Mouse (Mus musculus) cerebellum, adult 9-11 months (tissue): ENCODE results near the gene Gm21885.
A peak's percentile ranks its signal among the peaks of the same experiment; 100 is the strongest.
"Not testable (repeated sequence)": the region's sequence is repeated elsewhere in the genome, so short reads cannot be mapped to it uniquely, and the experiment has no call there.

Experiments used
- DNase-seq: peaks from one replicate; pipeline ENCODE4 v3.0.0; 2022

Gene Gm21885

DNA sequence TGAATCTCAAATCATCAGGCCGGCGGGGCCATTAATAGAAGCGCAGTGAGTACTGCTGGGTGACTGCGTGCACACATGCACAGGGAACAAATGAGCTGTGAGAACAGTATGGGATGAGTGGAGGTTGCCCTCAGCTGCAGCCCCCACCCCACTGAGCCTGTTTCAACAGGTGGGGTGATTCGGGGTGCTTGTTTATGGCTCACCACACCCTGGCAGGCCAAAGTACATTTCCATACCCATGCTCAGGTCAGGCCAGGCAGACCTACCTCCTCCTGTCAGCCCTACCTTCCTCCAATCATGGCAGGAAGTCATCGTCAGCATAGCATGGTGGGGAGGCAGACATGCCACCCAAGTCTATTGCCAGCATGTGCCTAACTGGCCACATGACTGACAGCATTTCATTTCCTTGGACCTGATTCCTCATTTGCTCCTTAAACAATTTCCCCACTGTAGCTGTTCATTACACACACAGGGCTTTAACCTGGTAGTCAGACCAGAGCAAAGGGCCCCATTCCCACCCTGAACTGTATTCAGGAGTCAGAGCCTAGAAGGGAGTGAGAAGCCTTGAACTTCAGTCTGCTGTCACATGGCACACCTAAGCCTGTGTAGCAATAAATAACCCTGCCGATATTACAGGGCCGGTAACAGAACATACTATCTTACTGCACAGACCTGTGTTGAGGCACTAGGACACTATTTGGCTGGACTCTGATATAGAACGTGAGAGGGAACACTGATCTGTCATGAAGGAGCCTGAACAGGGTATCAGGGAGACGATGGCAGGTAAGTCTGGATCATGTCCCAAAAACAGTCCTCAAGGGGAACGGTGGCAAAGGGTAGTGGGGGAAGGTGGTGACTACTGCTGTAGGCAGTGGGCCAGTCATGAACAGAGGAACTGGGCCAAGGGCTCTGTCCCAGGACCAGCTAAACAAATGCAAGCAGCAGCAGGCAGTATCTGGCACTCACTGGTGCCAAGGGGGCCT, at the start of gene Gm21885:
Gene Gm21885 (plus strand): TSS at position 675 of the 983 bp plus-strand sequence.
- peak; percentile 47 for DNase-seq

DNA sequence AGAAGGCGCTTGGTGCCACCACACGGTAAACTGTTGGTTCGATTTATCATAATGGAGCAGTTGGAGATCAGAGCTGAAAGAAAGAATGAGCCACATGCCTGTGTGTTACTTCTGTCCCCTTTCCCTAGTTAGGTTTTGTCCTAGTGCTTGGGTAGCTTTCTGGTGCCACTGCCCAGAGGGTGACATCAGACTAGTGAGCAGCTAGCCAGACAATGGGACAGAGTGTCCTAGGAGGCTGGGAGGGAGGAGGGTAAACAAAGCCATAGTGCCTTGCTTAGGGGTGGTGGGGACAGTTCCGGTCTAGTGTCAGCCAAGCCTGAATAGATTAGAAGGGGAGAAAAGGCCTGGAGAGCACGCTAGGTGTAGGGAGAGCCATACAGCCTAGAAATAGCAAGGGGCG, 48.3 kb upstream of the Gm21885 start:
- DNase-seq: peak; percentile 47

DNA sequence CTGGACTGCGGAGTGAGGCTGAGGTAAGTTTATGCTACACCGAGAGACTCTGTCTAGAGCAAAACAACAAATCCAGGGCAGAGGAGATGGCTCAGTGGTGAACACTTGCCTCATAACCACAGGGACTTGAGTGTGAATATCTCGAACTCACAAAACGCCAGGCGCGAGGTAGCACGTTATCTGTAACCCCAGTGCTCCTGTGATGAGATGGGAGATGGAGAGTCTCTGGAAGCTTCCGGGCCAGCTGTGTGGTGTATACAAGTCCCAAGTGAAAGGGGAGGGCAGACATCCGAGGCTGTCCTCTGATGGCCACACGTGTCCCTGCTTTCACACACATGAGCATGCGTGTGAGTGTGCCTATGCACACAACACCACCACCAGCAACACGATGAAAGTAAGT, 47.3 kb upstream of the Gm21885 start:
- no peak for DNase-seq

DNA sequence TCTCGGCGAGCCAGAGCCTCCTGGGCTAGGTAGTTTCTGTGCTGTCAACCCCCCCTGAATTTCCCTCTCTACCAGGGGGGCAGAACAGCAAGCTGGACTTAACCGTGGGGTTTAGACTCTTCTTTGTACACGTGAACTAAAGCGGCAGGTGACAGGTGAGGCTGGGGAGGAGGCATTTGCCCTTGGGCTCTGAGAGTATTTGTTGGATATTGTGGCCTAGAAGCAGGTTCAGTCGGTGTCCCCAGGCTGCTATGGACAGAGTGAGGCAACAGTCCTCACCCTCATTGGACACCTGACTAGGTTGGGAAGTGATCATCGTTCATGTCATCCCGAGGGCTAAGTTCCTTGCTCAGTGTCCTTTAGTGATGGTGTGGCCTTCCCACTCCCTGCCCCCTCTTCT, 46.8 kb upstream of the Gm21885 start:
- peak; percentile 33 for DNase-seq

DNA sequence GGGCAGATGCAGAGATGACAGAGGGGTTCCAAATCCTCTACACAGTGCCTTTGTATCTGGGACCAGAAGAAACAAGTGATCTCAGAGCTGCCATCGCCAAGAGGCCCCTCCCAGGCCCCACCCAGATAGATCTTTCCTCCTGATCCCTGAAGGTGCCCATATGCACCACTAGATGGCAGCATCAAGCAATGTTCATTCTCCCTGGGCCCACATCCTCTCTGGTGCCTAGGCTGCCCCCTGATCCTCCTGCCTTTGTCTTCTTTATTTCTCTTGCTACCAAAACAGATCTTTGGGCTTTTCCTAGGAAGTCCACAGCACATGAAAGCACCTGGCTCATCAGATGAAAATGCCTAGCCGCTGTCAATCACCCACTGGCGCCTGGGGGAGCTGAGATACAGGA, 45.6 kb upstream of the Gm21885 start:
- peak; percentile 87 for DNase-seq

DNA sequence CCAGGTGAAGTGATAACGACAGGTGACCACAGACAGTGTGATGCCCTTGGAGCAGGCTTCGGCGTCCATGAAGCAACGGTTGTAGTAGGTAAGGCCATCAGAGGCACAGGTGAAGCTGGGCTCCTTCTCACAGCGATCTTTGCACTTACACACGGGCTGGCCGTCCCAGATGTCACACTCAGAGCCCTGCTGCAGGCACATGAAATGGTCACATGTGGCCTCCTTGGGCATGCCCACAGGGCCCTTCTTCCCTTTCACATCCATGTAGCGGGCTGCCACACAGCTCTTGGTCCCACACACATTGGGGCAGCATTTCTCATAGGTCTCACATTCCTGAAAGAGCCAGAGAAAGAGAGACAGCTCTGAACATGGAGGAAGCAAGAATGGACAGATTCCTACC, 42.9 kb upstream of the Gm21885 start:
- DNase-seq: peak; percentile 34

DNA sequence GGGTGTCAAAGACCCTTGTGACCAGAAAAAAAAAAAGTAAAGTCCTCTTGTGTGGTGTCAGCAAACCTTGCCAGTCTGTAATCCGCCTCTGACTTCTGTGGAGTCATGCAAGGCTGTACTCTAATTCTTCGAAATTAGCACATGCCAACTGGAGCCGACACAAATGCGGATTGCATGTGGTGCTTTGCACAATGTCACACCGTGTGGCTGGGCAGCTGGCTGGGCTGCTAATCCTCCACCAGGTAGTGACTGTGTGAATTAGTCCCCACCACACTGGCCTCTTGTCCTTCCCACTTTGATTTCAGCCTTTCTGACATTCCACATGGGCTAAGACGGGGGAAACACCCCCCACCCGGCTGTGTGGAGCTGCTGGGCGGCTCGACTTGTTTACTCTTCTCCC, 42.0 kb upstream of the Gm21885 start:
- DNase-seq: no peak

DNA sequence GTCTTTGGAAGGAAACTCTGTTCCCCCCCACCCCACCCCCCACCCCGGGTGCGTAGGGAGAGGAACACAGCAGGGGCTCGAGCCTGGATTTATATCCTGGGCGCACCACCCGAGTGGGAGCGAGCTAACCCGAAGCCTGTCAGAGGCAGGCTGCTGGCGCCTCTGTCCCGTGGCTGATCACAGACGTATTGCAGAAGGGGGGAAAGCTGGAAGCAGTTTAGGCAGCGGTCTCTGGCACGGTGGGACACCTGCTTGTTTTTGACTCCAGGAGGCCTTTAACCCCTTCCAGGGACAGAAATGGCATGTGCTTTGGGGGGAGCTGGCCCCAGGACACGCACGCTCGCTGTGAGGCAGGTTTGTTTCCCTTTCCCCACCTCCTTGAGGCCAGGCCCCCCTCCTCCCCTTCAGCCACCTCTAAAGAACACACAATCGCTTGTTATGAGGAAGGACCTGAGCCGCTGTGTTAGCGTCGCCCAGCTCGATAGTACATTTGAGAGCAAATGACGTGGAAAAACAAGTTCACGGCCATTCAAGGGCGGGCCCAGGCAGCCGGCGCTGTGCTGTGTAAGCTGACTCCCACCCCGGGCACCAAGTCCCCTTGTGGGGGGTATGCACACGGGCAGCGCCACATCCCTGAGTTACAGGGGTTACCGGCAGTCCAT, 38.8 kb upstream of the Gm21885 start:
- no peak for DNase-seq

DNA sequence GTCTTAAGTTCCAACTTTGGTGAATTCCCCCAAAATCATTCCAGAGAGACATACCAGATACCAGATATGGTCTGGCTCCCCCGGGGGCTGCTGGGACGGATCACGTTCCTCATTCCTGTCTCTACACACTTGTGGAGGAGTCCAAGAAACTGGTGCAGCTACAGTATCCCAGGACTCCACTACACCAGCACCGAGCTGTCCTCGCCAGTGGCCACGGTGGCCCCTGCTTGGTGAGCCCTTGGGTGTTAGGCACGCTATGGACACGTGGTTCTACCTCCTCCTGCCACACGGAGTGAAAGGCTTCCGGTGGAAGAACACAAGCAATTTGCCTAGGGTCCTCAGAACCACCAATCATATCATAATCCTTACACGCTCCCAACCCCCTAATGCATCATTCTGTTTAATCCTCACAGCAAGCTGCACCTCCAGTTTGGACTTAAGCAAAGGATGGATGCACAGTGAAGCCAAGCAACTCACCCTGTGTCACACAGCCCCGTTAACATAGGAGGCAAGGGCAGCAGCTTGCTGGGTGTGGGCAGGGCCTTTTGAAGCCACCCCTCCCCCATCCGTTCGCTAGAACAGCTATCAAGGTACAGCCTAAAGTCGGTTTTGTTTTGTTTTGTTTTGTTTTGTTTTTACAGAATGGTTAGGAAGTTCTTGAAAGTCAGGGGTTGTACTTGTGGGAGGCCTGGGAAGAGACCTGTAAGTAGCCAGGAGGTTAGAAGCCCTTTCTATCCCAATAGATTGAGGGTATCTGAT, 38.1 kb upstream of the Gm21885 start:
- DNase-seq: no peak

DNA sequence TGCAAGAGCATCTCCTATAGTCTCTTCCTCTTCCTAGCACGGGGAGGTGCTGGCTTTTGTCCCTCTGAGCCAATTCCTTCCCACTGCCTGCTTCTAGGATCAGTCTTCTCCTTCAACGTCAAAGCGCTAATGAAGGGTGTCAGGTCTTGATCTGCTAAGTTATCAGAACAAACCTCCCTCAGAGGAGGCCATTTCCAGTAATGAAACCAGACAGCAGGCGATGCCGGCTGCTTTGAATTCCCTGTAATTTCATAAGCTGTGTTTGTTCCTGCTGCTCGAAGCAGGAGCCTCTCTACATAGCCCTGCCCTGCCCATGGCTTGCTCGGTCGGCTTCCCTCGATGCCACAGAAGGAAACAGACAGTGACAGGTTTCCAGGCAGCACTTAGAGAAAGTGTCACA, 37.3 kb upstream of the Gm21885 start:
- DNase-seq: no peak

DNA sequence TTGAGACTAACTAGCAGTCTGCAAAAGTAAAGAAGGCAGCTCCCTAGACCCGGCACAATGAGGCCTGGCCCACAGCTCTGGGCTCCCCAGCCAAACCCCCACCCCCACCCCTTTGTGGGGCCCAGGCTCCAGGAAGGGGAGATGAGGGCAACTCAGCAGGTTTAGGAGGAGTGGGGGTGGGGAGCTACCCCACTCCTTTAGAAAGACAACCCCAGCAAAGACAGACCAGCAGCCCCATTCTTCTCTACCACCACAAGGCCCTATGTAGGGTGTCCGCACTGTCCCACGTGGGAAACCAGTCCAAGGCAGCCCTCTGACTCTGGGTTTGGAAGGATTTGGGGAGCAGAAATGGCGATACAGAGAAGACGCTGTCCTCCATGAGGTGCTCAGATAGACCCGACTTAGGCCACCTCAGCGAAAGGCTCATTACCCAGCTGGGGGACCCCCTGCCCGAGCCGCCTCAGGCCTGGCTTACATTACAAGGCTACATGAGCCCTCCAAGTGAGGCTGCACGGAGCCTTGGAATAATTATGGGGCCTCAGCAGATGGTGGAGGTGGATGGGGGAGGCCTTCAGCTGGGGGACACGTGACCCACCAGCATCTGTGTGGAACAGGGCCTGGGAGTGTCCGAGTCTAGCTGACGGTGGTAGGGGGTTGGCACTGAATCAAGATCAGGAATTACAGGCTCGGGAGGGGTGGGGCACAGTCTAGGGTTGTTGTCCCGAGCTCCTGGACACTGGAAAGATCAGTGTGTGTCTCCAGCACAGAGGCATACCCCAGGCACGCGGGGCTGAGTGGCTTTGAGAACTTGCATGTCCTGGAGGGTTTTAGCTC, 35.5 kb upstream of the Gm21885 start, which contains the start of gene Wfikkn2:
Gene Wfikkn2 (minus strand): TSS at position 51 of the 834 bp plus-strand sequence.
- peak; percentile 36 for DNase-seq

DNA sequence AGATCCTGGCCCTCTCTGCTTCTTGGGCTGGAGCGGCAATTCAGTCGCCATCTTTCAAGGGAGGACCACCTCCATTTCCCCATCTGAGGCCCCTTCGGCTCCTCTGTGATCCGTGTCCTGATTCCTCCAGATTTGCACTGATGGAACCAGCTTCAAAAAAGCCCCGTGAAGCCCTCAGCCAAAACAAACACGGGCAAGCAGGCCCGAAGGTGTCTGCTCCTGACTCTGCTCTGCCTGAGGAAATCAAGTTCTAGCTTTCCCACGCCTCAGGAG, 34.9 kb upstream of the Gm21885 start:
- DNase-seq: no peak

DNA sequence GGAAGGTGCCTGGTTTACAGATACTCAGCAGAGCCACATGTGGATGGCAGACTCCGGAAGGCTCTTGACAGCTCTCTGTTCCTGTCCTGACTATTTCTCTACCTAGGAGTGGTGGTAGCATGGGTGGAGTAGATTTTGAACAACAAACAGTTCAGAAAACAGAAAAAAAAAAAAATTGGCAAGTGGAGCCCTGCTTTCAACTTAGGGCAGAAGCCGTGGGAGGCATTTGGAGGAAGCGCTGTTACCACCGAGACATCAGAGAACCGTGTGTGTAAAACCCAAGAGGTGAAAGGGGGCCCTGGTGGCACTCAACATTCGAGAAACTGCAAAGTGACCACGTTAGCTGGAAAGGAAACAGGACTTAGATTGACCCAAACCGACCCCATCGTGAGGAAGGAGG, 28.5 kb upstream of the Gm21885 start:
- no peak for DNase-seq

DNA sequence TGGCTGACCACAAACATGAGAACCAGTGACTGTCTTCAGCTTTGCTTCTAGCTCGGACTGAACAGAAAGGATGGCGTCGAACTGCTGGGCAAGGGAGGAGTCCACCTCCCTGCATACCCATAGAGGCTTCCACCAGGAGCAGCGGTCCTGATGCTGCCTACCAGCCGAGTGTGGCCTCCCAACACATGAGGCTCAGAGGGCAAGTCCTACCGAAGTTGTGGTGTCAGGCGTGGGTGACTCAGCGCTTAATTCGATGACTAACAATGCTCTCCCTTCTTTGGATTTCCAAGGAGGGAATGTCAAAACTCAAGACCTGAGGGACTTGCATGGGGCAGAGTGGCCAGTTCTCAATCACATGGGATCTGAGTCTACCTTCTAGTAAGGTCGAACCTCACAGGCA, 28.0 kb upstream of the Gm21885 start:
- no peak for DNase-seq

DNA sequence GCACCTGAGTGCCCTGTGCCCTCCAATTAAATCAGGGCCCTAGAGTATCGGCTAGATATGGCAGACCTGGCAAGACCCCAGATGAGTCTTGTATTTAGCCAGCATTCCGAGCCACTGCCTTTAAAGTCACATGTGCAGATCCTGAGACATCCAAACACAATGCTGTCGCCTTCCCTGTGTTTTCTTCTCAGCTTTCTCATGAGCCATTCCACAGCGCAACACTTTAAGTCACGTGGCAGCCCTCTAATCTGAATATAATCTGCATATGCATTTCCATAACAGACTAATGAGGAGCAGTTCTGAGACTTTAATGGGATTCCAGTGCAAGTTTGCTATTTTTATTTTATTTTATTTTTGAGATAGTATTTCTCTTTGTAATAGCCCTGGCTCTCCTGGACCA, 25.9 kb upstream of the Gm21885 start:
- DNase-seq: no peak

DNA sequence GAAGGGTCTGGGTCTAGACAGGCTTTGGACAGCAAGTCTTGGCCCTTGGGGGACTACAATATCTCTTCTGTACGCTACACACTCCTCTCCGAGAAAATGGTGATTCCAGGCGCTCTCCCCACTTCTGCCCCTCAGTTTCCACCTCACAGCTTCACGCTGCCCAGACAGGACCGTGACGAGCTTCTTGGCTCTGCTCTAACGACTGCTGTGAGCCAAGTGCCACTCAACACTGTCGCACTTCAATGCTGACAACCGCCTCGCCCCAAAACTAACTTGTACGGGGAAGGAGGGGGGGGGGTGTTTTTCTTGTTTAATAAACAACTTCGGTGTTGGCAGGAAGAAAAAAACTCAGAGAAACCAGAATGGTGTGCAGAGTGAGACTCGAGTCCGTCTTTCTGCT, 23.7 kb upstream of the Gm21885 start:
- DNase-seq: no peak

DNA sequence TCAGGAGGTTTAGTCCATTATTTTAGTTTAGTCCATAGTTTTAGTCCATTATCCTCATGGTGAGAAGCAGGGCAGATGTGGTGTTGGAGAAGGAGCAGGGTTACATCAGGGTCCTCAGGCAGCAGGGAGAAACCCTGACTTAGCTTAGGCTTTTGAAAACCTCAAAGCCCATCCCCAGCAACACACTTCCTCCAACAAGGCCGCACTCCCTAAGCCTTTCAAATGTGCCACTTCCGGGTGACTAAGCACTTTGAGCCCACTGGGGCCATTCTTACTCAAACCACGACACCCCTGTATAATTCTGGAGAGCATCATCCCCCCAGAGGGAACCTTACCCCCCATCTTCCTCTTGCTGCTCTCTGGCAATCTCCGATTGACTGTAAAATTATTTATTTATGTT, 21.9 kb upstream of the Gm21885 start:
- DNase-seq: no peak

DNA sequence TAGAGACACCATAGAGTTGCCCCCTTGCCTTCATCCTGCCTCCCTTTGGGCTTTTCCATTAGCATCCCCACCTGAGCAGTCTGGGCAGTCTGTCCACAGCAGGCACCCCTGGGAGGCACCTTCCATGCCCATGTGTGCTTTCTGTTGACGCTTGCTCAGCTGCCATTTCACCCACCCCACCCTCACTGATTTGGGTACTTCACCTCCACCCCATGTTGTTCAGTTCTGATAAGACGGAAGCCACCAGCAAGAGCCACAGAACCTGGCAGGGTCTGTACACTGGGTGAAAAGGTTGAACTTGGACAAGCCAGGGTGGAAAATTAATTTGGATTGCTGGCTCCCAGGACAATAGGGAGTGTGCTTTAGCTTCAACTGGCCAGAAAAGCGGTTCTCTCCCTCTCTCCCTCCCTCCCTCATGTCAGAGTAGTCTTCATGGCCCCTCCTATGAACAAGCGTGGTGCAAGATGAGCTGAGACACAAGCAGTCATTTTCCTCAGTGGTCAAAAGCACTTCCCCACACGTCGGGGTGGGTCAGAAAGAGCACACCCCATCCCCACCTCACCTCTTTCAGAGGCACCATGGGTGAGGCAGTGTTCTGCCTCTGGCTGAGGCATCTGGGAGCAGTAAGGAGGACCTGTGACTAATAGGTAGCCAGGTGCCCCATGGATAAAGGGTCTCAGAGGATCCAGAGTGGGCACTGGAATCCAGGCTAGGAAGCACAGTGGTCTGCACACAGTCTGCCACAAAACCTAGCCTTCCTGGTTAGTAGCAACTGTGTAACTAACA, 19.9 kb upstream of the Gm21885 start:
- DNase-seq: no peak

DNA sequence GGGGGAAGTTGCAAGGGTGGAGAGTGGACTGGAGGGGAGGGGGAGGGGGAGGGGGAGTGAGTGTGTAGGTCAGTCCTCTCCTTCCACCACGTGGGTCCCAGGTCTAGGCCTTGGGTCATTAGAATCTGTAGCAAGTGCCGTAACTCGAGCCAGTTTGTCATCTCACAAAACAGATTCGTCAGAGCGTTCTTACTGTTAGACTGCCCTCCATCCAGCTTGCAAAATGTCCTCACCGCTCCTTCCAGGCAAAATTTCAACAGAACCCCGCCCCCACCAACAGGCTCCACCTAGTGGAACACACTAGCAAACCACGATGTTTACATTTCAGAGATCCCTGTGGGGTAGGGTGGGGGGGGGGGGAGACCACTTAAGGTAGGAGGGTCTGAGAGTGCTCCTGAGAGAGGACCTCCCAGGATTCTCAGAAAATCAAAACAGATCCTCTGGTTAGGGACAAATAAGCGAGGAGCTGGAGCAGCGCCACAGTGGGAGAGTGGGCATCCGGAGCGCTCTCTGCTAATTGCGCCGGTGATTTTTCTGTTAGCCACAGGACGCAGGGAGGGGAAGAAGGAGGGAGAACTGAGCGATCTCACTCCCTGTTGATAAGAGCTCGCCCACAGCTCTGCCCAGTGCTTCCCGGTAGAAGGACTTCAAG, 16.4 kb upstream of the Gm21885 start:
- DNase-seq: peak; percentile 78

DNA sequence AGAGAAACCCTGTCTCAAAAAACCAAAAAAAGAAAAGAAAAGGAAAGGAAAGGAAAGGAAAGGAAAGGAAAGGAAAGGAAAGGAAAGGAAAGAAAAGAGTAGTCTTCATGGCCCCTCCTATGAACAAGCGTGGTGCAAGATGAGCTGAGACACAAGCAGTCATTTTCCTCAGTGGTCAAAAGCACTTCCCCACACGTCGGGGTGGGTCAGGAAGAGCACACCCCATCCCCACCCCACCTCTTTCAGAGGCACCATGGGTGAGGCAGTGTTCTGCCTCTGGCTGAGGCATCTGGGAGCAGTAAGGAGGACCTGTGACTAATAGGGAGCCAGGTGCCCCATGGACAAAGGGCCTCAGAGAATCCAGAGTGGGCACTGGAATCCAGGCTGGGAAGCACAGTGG, 15.5 kb upstream of the Gm21885 start:
- not testable (repeated sequence) for DNase-seq

DNA sequence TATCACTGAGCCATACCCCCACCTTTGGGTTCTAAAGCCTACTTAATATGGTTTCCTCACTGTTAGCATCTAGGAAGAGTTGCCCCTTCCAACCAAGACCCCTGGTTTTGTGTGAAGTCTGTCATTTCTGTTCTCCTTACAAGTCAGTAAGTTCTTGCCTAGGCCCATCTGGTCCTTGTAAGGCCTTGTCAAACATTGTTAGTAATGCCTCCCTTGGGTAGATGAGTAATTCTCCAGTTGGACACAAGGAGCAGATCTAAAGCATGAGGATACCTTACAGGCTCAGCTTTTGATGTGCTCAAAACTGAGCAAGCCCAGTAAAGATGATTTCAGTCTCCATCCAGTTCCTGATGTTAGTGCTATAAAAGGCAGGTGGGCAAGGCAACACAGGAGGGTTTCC, 12.9 kb upstream of the Gm21885 start:
- DNase-seq: no peak
